Mouse (Mus musculus) forebrain, postnatal 0 days (tissue): ENCODE data around the gene Dclk1. TPM values are rescaled to one million over a fixed set of nuclear protein-coding genes. Genes with fewer than 3 reads are reported as not detected.

Source experiments
- ATAC-seq: fragments of 200-750 bp; cut with Nextera tagmentation; 2 replicates; pipeline ENCODE4 v1.8.0; 2017; ENCODE audit warnings: mild to moderate bottlenecking, moderate library complexity
- DNase-seq: peaks from one replicate; pipeline ENCODE4 v3.0.0-alpha.2; 2015
- H3K27ac ChIP-seq: fragments of 300-500 bp; sonication (generic); 2 replicates; pipeline ENCODE4 v1.5.1; 2014; ENCODE audit warnings: low read depth, mild to moderate bottlenecking, antibody characterized with exemption, low read length, moderate library complexity, mixed read lengths
- H3K27me3 ChIP-seq: fragments of 300-500 bp; sonication (generic); 2 replicates; pipeline ENCODE4 v1.6.1; 2014; ENCODE audit warnings: mild to moderate bottlenecking, low read length, mixed read lengths; ENCODE audit not compliant: insufficient read depth
- H3K36me3 ChIP-seq: fragments of 300-500 bp; sonication (generic); 2 replicates; pipeline ENCODE4 v1.6.1; 2014; ENCODE audit warnings: mild to moderate bottlenecking, moderate library complexity; ENCODE audit not compliant: insufficient read depth
- H3K4me1 ChIP-seq: fragments of 300-500 bp; sonication (generic); 2 replicates; pipeline ENCODE4 v1.6.1; 2014; ENCODE audit warnings: antibody characterized with exemption; ENCODE audit not compliant: insufficient read depth
- H3K4me2 ChIP-seq: fragments of 300-500 bp; sonication (generic); 2 replicates; pipeline ENCODE4 v1.6.1; 2014; ENCODE audit warnings: low read depth, mild to moderate bottlenecking, moderate library complexity
- H3K4me3 ChIP-seq: fragments of 300-500 bp; sonication (generic); 2 replicates; pipeline ENCODE4 v1.5.1; 2014; ENCODE audit warnings: low read depth, low read length, mixed read lengths
- H3K9ac ChIP-seq: fragments of 300-500 bp; sonication (generic); 2 replicates; pipeline ENCODE4 v1.6.1; 2014; ENCODE audit warnings: mild to moderate bottlenecking
- H3K9me3 ChIP-seq: fragments of 300-500 bp; sonication (generic); 2 replicates; pipeline ENCODE4 v1.6.1; 2016; ENCODE audit warnings: low read length
- CTCF ChIP-seq: sonication (generic); IDR thresholded peaks from 2 replicates; pipeline ENCODE4 v1.5.1; 2016; ENCODE audit warnings: antibody characterized with exemption, control low read depth, low read depth
- WGBS: fragments of 180-500 bp; shearing (Covaris S2); extraction: QIAGEN DNeasy Blood & Tissue Kit; methylation state at CpG from one replicate; pipeline ENCODE4 v1.1.7; 2014; 5-methylcytosine and 5-hydroxymethylcytosine counted together
- polyA plus RNA-seq: library from polyadenylated mRNA; unstranded; fragments of >200 nt; fragmentation: Nextera tagmentation; extraction: Ambion mirVana; gene quantifications from 2 replicates; pipeline ENCODE4 v1.2.1, GENCODE M21; 2015
- total RNA-seq: library from RNA; depleted of rRNA; stranded (reverse); fragments of >200 nt; gene quantifications from 2 replicates; pipeline ENCODE4 v1.2.3, GENCODE M21; 2014

Gene Dclk1
- total and polyA plus RNA-seq, 2 experiments from 2014 or later, result 219 to 347 TPM

DNA sequence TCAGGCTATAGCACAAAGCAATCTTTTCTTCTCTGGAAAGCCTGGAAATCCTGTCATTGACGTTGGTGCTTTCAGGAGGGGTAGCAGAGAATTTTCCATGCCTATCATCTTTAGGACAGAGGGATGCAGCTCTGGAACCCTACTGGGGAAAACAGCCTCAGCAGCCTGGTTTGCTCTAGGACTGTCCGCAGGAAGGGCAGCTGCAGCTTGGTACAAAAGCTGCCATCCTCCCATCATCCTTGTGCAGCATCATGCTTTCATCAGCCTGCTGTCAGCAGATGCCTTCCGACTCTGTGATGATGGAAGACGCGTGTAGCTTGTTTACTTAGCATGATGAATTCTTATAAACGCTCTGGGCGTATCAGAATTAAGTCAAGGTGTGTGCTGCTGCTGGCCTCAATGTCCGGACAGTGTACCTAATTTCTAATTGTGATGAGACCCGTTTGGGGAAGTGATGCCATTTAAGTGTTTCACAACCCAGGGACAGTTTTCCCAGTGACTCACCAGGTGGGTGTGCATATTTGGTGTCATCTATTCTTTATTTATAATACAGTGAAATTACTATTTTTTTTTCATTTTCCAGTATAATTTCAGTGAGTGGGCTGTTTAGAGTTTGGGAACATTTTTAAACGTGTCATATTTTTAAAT is 50.7 kb downstream of the Dclk1 start:
- H3K9ac ChIP-seq, result no peak overlapping the region
- no peaks in the 10 kb centered on the region for H3K36me3 ChIP-seq
- WGBS, result 71% methylated on average over 10 of the region's 10 CpGs
- ATAC-seq, result no peak
- no peaks in the 10 kb centered on the region for H3K9me3 ChIP-seq
- no peak overlapping the region for H3K27ac ChIP-seq
- no peak overlapping the region for H3K4me2 ChIP-seq
- no peaks in the 10 kb centered on the region for H3K27me3 ChIP-seq
- H3K4me1 ChIP-seq, result no peaks in the 10 kb centered on the region
- no peak for DNase-seq
- H3K4me3 ChIP-seq, result no peak overlapping the region
- TF ChIP-seq CTCF, result no peak

DNA sequence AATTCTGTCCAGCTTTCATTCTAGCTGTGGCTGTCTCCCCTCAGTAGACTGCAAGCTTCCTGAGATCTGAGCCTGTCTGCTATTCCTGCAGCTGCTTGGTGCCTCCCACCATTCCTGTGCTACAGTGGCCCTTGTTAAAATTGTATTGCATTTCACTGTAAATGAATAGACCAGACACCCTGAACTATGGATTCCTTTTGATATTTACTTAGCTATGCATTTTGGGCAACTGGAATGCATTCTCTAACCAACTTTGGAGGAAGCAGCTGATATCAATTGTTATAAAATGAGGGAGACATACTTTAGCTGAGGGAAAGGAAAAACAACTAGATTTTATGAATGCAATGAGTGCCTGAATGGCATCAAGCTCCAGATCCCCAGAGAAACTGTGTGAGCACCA is 63.5 kb downstream of the Dclk1 start:
- Histone ChIP-seq H3K9ac (no peak overlapping the region), H3K27ac (no peak overlapping the region), H3K36me3 (no peaks in the 10 kb centered on the region), H3K27me3 (no peaks in the 10 kb centered on the region), H3K4me2 (no peak overlapping the region), H3K4me1 (no peaks in the 10 kb centered on the region), H3K9me3 (no peaks in the 10 kb centered on the region), H3K4me3 (no peak overlapping the region)
- no peak for DNase-seq
- no peak for TF ChIP-seq CTCF
- ATAC-seq, result no peak

DNA sequence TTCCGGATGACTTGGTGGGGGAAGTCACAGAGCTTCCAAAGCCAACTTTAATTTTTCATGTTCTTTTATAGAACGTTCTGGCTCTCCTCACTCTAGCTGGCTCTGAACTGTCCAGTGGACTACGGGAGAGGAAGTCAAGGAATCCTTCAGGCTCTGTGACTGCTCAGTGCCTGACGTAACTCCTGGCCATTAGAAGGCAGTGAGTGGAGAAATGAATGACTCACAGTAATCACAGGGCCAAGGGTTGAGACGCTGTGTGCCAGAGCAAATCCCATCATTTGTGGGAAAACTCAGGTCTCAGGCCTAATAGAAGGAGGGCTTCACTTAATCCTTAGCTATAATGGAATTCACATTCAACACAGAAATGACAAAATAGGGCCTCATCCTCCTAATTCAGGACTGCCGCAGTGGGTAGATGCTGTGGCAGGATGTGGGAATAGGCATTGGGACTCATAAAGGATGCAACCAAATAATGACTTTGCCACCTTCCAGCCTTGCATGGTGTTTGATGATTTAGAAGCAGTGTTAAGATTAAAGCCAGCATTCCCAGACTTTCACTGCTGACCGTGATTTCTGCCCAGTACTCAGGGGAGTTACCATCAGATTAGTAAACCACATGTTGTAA is 65.5 kb downstream of the Dclk1 start:
- Histone ChIP-seq H3K9me3 (no peaks in the 10 kb centered on the region), H3K4me1 (no peaks in the 10 kb centered on the region; the same call in 1 of the 2 replicates), H3K4me3 (no peak overlapping the region), H3K27me3 (no peaks in the 10 kb centered on the region), H3K4me2 (no peak overlapping the region), H3K9ac (no peak overlapping the region), H3K36me3 (no peaks in the 10 kb centered on the region), H3K27ac (no peak overlapping the region)
- TF ChIP-seq CTCF, result no peak
- 40% methylated on average over 7 of the region's 7 CpGs for WGBS
- ATAC-seq (peak; percentile 32; the same call in 1 of the 2 replicates), DNase-seq (no peak)

DNA sequence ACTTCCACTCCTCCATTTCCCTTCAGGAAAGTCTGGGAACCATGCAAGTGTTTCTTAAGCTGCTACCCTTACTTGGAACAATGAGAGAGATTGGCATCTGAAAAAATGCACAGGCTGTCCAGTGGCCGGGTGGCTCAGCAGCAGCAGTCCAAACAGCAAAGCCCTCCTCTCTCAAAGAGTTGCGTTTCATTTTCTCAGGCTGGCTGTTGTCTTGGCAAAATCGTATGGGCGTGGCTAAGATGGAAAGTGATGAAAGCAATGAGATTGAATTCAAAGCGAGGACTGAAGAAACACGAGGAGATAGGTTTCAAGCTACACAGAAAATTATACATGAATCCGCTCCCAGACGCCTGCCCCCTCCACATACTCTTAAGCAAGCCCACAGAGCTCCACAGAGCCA is 67.8 kb downstream of the Dclk1 start:
- DNase-seq, result no peak
- no peak overlapping the region for H3K9ac ChIP-seq
- no peak overlapping the region for H3K27ac ChIP-seq
- H3K27me3 ChIP-seq, result no peaks in the 10 kb centered on the region
- 53% methylated on average over 8 of the region's 8 CpGs for WGBS
- H3K4me3 ChIP-seq, result no peak overlapping the region
- no peaks in the 10 kb centered on the region; the same call in 1 of the 2 replicates for H3K4me1 ChIP-seq
- H3K9me3 ChIP-seq, result no peaks in the 10 kb centered on the region
- ATAC-seq, result no peak
- TF ChIP-seq CTCF, result no peak
- H3K36me3 ChIP-seq, result no peaks in the 10 kb centered on the region
- H3K4me2 ChIP-seq, result no peak overlapping the region

DNA sequence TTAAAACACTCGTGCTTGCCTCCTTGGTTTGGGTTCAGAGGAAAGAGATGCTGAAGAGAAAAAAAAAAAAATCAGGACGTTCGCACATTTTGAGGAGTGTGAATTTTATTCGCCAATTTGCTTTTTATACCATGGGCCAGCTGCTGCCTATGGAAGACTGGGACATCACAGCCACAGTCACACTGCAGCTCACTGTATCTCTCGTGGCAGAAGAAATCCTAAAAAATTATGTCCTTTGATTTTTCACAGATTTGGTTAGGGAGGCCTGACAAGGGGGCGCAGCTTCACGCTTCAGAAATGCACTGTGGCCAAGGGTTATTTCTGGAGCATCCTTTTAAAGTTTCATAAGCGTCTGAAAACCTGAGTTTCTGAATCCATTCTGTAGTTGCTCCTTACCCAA is 73.7 kb downstream of the Dclk1 start:
- H3K27me3 ChIP-seq, result no peaks in the 10 kb centered on the region
- H3K36me3 ChIP-seq, result no peaks in the 10 kb centered on the region
- 63% methylated on average over 8 of the region's 8 CpGs for WGBS
- no peak for TF ChIP-seq CTCF
- peak; percentile 68 for DNase-seq
- peak overlapping the region; percentile 31 for H3K27ac ChIP-seq
- no peak overlapping the region for H3K9ac ChIP-seq
- H3K4me3 ChIP-seq, result no peak overlapping the region
- no peaks in the 10 kb centered on the region for H3K9me3 ChIP-seq
- ATAC-seq, result peak; percentile 89
- no peaks in the 10 kb centered on the region; the same call in 1 of the 2 replicates for H3K4me1 ChIP-seq
- no peak overlapping the region for H3K4me2 ChIP-seq

DNA sequence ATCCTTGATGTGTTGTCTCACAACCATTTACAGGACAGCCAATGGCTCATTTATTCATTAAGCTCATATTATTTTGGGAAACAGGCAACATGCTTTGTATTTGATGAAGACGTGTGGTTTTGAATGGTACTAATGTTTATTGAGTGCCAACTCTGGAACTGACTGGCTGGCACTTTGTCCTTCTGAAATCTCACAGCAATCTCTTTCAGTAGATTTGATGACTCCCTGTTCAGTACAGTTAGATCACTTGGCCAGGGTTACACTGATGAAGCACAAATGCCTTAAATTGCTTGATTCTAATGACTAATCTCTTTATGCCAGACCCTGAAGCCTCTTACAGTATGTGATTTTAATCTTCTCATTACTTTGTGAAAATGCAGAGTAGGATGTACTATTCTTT is 75.9 kb downstream of the Dclk1 start:
- no peaks in the 10 kb centered on the region for H3K36me3 ChIP-seq
- no peak for TF ChIP-seq CTCF
- no peak overlapping the region for H3K9ac ChIP-seq
- 27% methylated on average over 1 of the region's 1 CpGs for WGBS
- no peaks in the 10 kb centered on the region for H3K4me1 ChIP-seq
- H3K4me2 ChIP-seq, result no peak overlapping the region
- DNase-seq, result no peak
- no peak overlapping the region for H3K27ac ChIP-seq
- no peaks in the 10 kb centered on the region for H3K9me3 ChIP-seq
- no peak overlapping the region for H3K4me3 ChIP-seq
- ATAC-seq, result no peak
- no peaks in the 10 kb centered on the region for H3K27me3 ChIP-seq

DNA sequence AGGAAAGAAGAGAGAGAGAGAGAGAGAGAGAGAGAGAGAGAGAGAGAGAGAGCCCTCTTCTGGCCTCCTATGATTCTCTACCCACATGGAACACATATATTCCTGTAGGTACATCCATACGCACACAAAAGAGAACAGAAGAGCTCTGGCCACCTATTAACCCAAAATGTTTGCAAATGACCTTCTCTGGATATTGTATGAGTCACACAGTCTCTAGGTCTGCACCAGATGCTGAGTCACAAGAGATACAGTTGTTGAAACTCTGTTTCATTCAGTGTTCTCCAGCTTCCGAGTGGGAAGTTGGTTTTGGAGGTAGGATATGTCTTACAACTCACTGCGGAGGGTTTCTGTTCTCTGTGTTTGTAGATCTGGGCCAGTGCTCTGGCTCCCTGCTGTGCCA is 78.4 kb downstream of the Dclk1 start:
- no peak overlapping the region for H3K27ac ChIP-seq
- H3K4me2 ChIP-seq, result no peak overlapping the region
- H3K4me1 ChIP-seq, result no peaks in the 10 kb centered on the region
- no peak overlapping the region for H3K9ac ChIP-seq
- TF ChIP-seq CTCF, result no peak
- 95% methylated on average over 3 of the region's 3 CpGs for WGBS
- H3K36me3 ChIP-seq, result no peaks in the 10 kb centered on the region
- no peak for DNase-seq
- no peaks in the 10 kb centered on the region for H3K9me3 ChIP-seq
- no peak for ATAC-seq
- no peak overlapping the region for H3K4me3 ChIP-seq
- H3K27me3 ChIP-seq, result no peaks in the 10 kb centered on the region
